15 mouse cellular contexts compared by ENCODE assay signal in the genomic region with DNA sequence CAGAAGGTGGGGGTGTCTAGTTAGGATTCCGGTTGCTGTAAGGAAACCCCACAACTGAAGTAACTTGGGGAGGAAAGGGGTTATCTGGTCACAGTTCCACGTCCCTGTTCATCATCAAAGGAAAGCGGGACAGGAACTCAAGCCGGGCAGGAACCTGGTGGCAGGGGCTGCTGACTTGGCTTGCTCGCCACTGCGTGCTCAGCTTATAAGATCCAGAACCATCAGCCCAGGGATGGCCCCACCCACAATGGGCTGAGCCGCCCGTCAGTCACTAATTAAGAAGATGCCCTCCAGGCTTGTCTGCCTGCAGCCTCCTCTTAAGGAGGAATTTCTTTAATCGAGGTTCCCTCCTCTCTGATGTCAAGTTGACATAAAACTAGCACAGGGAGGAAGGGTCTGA.
DNase-seq lines count a peak whose midpoint lies in the region; ATAC-seq and TF ChIP-seq lines count a peak whose summit lies in the region.
"Had no signal": no experiment of that assay in that cellular context is flagged by ENCODE, and none has a peak within 500 bp of the region (broad histone marks: within the 10 kb centered on the region; RNA-seq: fewer than 3 reads in every experiment).

No protein-coding gene starts in this region.

- 0 out of 2 replicates have a peak overlapping the region, but pooled peaks have one; percentile 6 for H3K4me3 ChIP-seq in heart, embryonic 10.5 days
- H3K4me3 ChIP-seq in midbrain, embryonic 10.5 days, result no peak overlapping the region
- no peak overlapping the region for H3K4me3 ChIP-seq in midbrain, postnatal 0 days (ENCODE audit: low read depth, low read length)
- H3K4me3 ChIP-seq in embryonic facial prominence, embryonic 13.5 days, result peak overlapping the region; percentile 13; the same call in 1 of the 2 replicates
- H3K4me3 ChIP-seq: forebrain, embryonic 12.5 days; liver, embryonic 13.5 days had no signal

- H3K9me3 ChIP-seq in heart, embryonic 10.5 days, result no peaks in the 10 kb centered on the region
- H3K9me3 ChIP-seq in midbrain, embryonic 10.5 days (replicated peaks), result 0 out of 2 replicates have a peak, but pooled peaks cover 5% of the 10 kb centered on the region
- no peaks in the 10 kb centered on the region for H3K9me3 ChIP-seq in midbrain, postnatal 0 days (ENCODE audit: low read length)
- no peaks in the 10 kb centered on the region for H3K9me3 ChIP-seq in embryonic facial prominence, embryonic 13.5 days
- H3K9me3 ChIP-seq: forebrain, embryonic 12.5 days; liver, embryonic 13.5 days had no signal

- WGBS in heart, embryonic 10.5 days, result 22% methylated on average over 9 of the region's 9 CpGs
- WGBS in midbrain, embryonic 10.5 days, result 51% methylated on average over 9 of the region's 9 CpGs
- 40% methylated on average over 9 of the region's 9 CpGs for WGBS in midbrain, postnatal 0 days
- WGBS in embryonic facial prominence, embryonic 13.5 days, result 21% methylated on average over 9 of the region's 9 CpGs

- peak overlapping the region; percentile 42; the same call in 1 of the 2 replicates for H3K27ac ChIP-seq in heart, embryonic 10.5 days
- peak overlapping the region; percentile 61 for H3K27ac ChIP-seq in midbrain, embryonic 10.5 days (replicated peaks)
- H3K27ac ChIP-seq in midbrain, postnatal 0 days (ENCODE audit: low read depth, low read length), result no peak overlapping the region
- H3K27ac ChIP-seq in embryonic facial prominence, embryonic 13.5 days, result no peak overlapping the region
- H3K27ac ChIP-seq: forebrain, embryonic 12.5 days; liver, embryonic 13.5 days had no signal

- peaks cover 32% of the 10 kb centered on the region for H3K4me1 ChIP-seq in heart, embryonic 10.5 days
- H3K4me1 ChIP-seq in midbrain, embryonic 10.5 days, result peaks cover 38% of the 10 kb centered on the region
- H3K4me1 ChIP-seq in midbrain, postnatal 0 days (ENCODE audit: insufficient read depth, low read length), result no peaks in the 10 kb centered on the region; the same call in 1 of the 2 replicates
- peaks cover 24% of the 10 kb centered on the region for H3K4me1 ChIP-seq in embryonic facial prominence, embryonic 13.5 days

- intact Hi-C loops in heart, postnatal 10 days (cut with DNase I), result no loop called here

- TF ChIP-seq CTCF in midbrain, postnatal 0 days (IDR thresholded peaks at IDR 0.05), result no peak

- H3K36me3 ChIP-seq in heart, embryonic 10.5 days, result no peaks in the 10 kb centered on the region
- no peaks in the 10 kb centered on the region for H3K36me3 ChIP-seq in midbrain, embryonic 10.5 days
- no peaks in the 10 kb centered on the region for H3K36me3 ChIP-seq in midbrain, postnatal 0 days (ENCODE audit: insufficient read depth, low read length)
- no peaks in the 10 kb centered on the region for H3K36me3 ChIP-seq in embryonic facial prominence, embryonic 13.5 days
- H3K36me3 ChIP-seq: forebrain, embryonic 12.5 days; liver, embryonic 13.5 days had no signal

- ATAC-seq in midbrain, postnatal 0 days (ENCODE audit: low FRiP score), result no peak
- no peak for ATAC-seq in embryonic facial prominence, embryonic 13.5 days (ENCODE audit: insufficient number of reproducible peaks, insufficient read depth, low FRiP score, low TSS enrichment, low read depth)

- no peaks in the 10 kb centered on the region for H3K27me3 ChIP-seq in heart, embryonic 10.5 days (ENCODE audit: insufficient read depth, poor library complexity, severe bottlenecking)
- H3K27me3 ChIP-seq in midbrain, embryonic 10.5 days (ENCODE audit: low read depth, poor library complexity, severe bottlenecking), result no peaks in the 10 kb centered on the region
- H3K27me3 ChIP-seq in midbrain, postnatal 0 days (ENCODE audit: insufficient read depth, low read length), result no peaks in the 10 kb centered on the region
- no peaks in the 10 kb centered on the region for H3K27me3 ChIP-seq in embryonic facial prominence, embryonic 13.5 days
- H3K27me3 ChIP-seq: forebrain, embryonic 12.5 days; liver, embryonic 13.5 days had no signal

- H3K9ac ChIP-seq in midbrain, postnatal 0 days (replicated peaks; ENCODE audit: low read length, poor library complexity, severe bottlenecking), result no peak overlapping the region
- H3K9ac ChIP-seq in embryonic facial prominence, embryonic 13.5 days, result no peak overlapping the region
- H3K9ac ChIP-seq: forebrain, embryonic 12.5 days; liver, embryonic 13.5 days had no signal

- H3K4me2 ChIP-seq in midbrain, postnatal 0 days (ENCODE audit: low read depth, low read length, poor library complexity, severe bottlenecking), result no peak overlapping the region
- peak overlapping the region; percentile 40 for H3K4me2 ChIP-seq in embryonic facial prominence, embryonic 13.5 days
- H3K4me2 ChIP-seq: forebrain, embryonic 12.5 days; liver, embryonic 13.5 days had no signal

- DNase-seq in heart, embryonic 10.5 days (ENCODE audit: low spot score), result no peak
- no peak for DNase-seq in heart, postnatal 10 days
- no peak for DNase-seq in midbrain, embryonic 10.5 days (ENCODE audit: low spot score)
- no peak for DNase-seq in midbrain, postnatal 0 days (ENCODE audit: low spot score)
- peak; percentile 44 to 61 for DNase-seq in kidney, postnatal 4 days
- no peak for DNase-seq in layer of hippocampus, postnatal 36 days
- DNase-seq in gastrocnemius, postnatal 10 days, result no peak
- DNase-seq: adrenal gland, adult 2 months; cerebellum, postnatal 36 days; heart, postnatal 14 days; liver, embryonic 13.5 days; lung, postnatal 4 days; thymus, postnatal 14 days had no signal

Comparison
In these comparisons a context has a peak if more than half of its experiments do, and no peak if none do; other contexts are left out.
1. H3K27ac ChIP-seq: peak in heart, embryonic 10.5 days (single experiment) and midbrain, embryonic 10.5 days (single experiment); none in midbrain, postnatal 0 days (single experiment) and embryonic facial prominence, embryonic 13.5 days (single experiment).
2. DNase-seq: peak in kidney, postnatal 4 days (2 of 2); none in heart, embryonic 10.5 days (single experiment), heart, postnatal 10 days (0 of 2), midbrain, embryonic 10.5 days (single experiment), midbrain, postnatal 0 days (single experiment), layer of hippocampus, postnatal 36 days (0 of 2) and gastrocnemius, postnatal 10 days (single experiment).
3. H3K4me3 ChIP-seq: peak in heart, embryonic 10.5 days (single experiment) and embryonic facial prominence, embryonic 13.5 days (single experiment); none in midbrain, embryonic 10.5 days (single experiment) and midbrain, postnatal 0 days (single experiment).